Mouse (Mus musculus) limb, embryonic 13.5 days (tissue): ENCODE measurements at regions not wholly inside any gene's neighbourhood (a gene's known extent, or its start where the extent isn't known, plus 50 kb on each side); places are given as distances from the start of the nearest gene placed in this dataset.
"Not testable (repeated sequence)": the region's sequence is repeated elsewhere in the genome, so short reads cannot be mapped to it uniquely, and the experiment has no call there.

Experiments used
- ATAC-seq: fragments of 200-750 bp; cut with Nextera tagmentation; 2 replicates; pipeline ENCODE4 v1.8.0; 2017; ENCODE audit warnings: low read depth, moderate number of reproducible peaks, moderate TSS enrichment; ENCODE audit not compliant: low FRiP score
- H3K27ac ChIP-seq: fragments of 300-500 bp; sonication (generic); 2 replicates; pipeline ENCODE4 v1.5.1; 2015; ENCODE audit warnings: inconsistent platforms, mild to moderate bottlenecking, moderate library complexity
- H3K27me3 ChIP-seq: fragments of 300-500 bp; sonication (generic); 2 replicates; pipeline ENCODE4 v1.6.1; 2015; ENCODE audit warnings: mild to moderate bottlenecking, inconsistent platforms
- H3K36me3 ChIP-seq: fragments of 300-500 bp; sonication (generic); 2 replicates; pipeline ENCODE4 v1.6.1; 2015; ENCODE audit warnings: inconsistent platforms, mild to moderate bottlenecking, moderate library complexity
- H3K4me1 ChIP-seq: fragments of 300-500 bp; sonication (generic); 2 replicates; pipeline ENCODE4 v1.6.1; 2015; ENCODE audit warnings: inconsistent platforms
- H3K4me2 ChIP-seq: fragments of 300-500 bp; sonication (generic); replicated peaks from 2 replicates; pipeline ENCODE4 v1.6.1; 2015; ENCODE audit warnings: inconsistent platforms, mild to moderate bottlenecking, moderate library complexity
- H3K4me3 ChIP-seq: fragments of 300-500 bp; sonication (generic); 2 replicates; pipeline ENCODE4 v1.5.1; 2015; ENCODE audit warnings: moderate library complexity, mild to moderate bottlenecking, inconsistent platforms
- H3K9ac ChIP-seq: fragments of 300-500 bp; sonication (generic); 2 replicates; pipeline ENCODE4 v1.6.1; 2015; ENCODE audit warnings: mild to moderate bottlenecking, inconsistent platforms
- H3K9me3 ChIP-seq: fragments of 300-500 bp; sonication (generic); 2 replicates; pipeline ENCODE4 v1.6.1; 2016; ENCODE audit warnings: inconsistent platforms
- WGBS: fragments of 180-500 bp; shearing (Covaris S2); methylation state at CpG from one replicate; pipeline ENCODE4 v1.1.7; 2015; 5-methylcytosine and 5-hydroxymethylcytosine counted together

GRCm38 (mm10) chr5:39215016-39215415 lies 338.4 kb upstream of the Clnk start:
- Histone ChIP-seq H3K4me2 (no peak overlapping the region), H3K36me3 (no peaks in the 10 kb centered on the region), H3K9me3 (no peaks in the 10 kb centered on the region), H3K4me3 (no peak overlapping the region), H3K9ac (no peak overlapping the region), H3K4me1 (no peaks in the 10 kb centered on the region), H3K27ac (no peak overlapping the region), H3K27me3 (no peaks in the 10 kb centered on the region)
- ATAC-seq, result no peak
- 64% methylated on average over 3 of the region's 3 CpGs for WGBS

DNA sequence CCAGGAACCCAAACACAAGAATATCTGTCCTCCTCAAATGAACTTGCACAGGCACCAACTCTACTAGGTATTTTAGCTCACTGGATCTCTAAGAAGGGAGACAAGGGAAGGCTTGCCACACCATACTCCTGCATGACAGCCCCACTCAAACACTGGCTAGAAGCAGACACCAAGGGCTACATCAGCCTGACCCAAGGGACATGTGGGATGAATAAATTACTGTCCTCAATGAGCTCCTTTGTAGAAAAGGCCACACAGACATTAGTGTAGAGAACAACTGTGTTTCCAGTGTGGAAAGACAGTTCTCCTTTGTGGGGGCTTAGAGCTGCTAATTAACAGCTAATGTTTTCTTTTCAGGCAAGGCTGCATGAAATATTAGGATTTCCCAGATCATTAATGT lies 335.9 kb upstream of the Clnk start:
- no peak overlapping the region for H3K4me2 ChIP-seq
- ATAC-seq, result no peak
- H3K27me3 ChIP-seq, result no peaks in the 10 kb centered on the region
- H3K4me3 ChIP-seq, result no peak overlapping the region
- H3K36me3 ChIP-seq, result no peaks in the 10 kb centered on the region
- no peak overlapping the region for H3K9ac ChIP-seq
- H3K4me1 ChIP-seq, result no peaks in the 10 kb centered on the region
- H3K27ac ChIP-seq, result no peak overlapping the region
- no peaks in the 10 kb centered on the region for H3K9me3 ChIP-seq

DNA sequence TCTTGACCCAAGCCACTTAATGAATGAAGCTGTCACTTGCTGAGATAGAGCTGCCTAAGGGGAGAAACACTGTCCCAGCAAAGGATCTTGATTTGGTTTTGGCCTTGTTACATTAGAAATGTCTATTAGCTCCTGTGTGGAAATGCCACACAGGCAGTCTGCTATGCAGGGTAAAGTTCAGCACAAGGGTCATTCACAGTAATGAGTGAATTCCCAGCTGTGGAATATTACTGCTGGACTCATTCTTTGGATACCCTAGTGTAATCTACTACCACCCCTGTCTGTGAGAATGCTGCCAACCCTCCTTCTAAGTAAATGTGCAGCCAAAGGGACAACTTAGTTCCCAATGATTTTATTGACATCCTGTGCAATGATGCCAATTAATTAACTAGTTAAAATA lies 322.2 kb upstream of the Clnk start:
- no peak overlapping the region for H3K9ac ChIP-seq
- H3K4me1 ChIP-seq, result no peaks in the 10 kb centered on the region
- H3K36me3 ChIP-seq, result no peaks in the 10 kb centered on the region
- H3K27ac ChIP-seq, result no peak overlapping the region
- H3K9me3 ChIP-seq, result no peaks in the 10 kb centered on the region
- no peak overlapping the region for H3K4me2 ChIP-seq
- H3K4me3 ChIP-seq, result no peak overlapping the region
- H3K27me3 ChIP-seq, result no peaks in the 10 kb centered on the region
- no peak for ATAC-seq

DNA sequence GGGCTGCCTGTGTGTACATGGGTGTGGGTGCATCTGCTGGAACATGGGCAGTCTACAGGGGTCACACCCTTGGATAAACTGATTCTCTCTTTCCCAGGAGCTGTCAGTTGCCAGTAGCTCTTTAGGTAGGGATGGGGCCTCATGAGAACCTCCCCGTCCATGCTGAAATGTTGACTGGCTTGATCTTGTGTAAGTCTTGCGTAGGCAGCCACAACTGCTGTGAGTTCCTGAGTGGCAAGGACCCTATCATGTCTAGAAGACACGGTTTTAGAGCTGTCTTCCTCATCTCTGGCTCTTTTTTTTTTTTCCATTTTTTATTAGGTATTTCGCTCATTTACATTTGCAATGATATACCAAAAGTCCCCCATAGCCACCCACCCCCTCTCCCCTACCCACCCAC lies 314.5 kb upstream of the Clnk start:
- not testable (repeated sequence) for ATAC-seq, H3K9ac ChIP-seq, H3K4me2 ChIP-seq, H3K9me3 ChIP-seq, H3K27me3 ChIP-seq, H3K4me3 ChIP-seq, H3K4me1 ChIP-seq, H3K27ac ChIP-seq, H3K36me3 ChIP-seq
- WGBS, result 92% methylated on average over 2 of the region's 4 CpGs

- H3K9ac ChIP-seq, result no peak overlapping the region
- H3K4me2 ChIP-seq, result no peak overlapping the region
- no peak overlapping the region for H3K4me3 ChIP-seq
- H3K9me3 ChIP-seq, result no peaks in the 10 kb centered on the region
- H3K27me3 ChIP-seq, result no peaks in the 10 kb centered on the region
- no peak for ATAC-seq
- 73% methylated on average over 2 of the region's 2 CpGs for WGBS
- no peak overlapping the region for H3K27ac ChIP-seq
- no peaks in the 10 kb centered on the region for H3K4me1 ChIP-seq
- no peaks in the 10 kb centered on the region for H3K36me3 ChIP-seq
Observed at GRCm38 (mm10) chr5:39181616-39182402, 305.2 kb upstream of the Clnk start.

GRCm38 (mm10) chr5:39181028-39181427 lies 304.4 kb upstream of the Clnk start:
- no peak for ATAC-seq
- H3K36me3 ChIP-seq, result no peaks in the 10 kb centered on the region
- H3K27ac ChIP-seq, result no peak overlapping the region
- no peaks in the 10 kb centered on the region for H3K4me1 ChIP-seq
- H3K4me2 ChIP-seq, result no peak overlapping the region
- 23% methylated on average over 4 of the region's 4 CpGs for WGBS
- no peaks in the 10 kb centered on the region for H3K9me3 ChIP-seq
- H3K9ac ChIP-seq, result no peak overlapping the region
- no peak overlapping the region for H3K4me3 ChIP-seq
- no peaks in the 10 kb centered on the region for H3K27me3 ChIP-seq

GRCm38 (mm10) chr5:39177891-39178290 lies 301.3 kb upstream of the Clnk start:
- no peak overlapping the region for H3K4me3 ChIP-seq

GRCm38 (mm10) chr5:39176906-39177305 lies 300.3 kb upstream of the Clnk start:
- no peaks in the 10 kb centered on the region for H3K9me3 ChIP-seq
- WGBS, result 82% methylated on average over 2 of the region's 2 CpGs
- H3K27me3 ChIP-seq, result no peaks in the 10 kb centered on the region
- no peaks in the 10 kb centered on the region for H3K36me3 ChIP-seq
- no peak overlapping the region for H3K27ac ChIP-seq
- H3K4me1 ChIP-seq, result no peaks in the 10 kb centered on the region
- no peak overlapping the region for H3K4me2 ChIP-seq
- H3K4me3 ChIP-seq, result no peak overlapping the region
- no peak overlapping the region for H3K9ac ChIP-seq
- no peak for ATAC-seq

More at GRCm38 (mm10) chr5:39177891-39178290, 301.3 kb upstream of the Clnk start:
- WGBS, result 53% methylated on average over 2 of the region's 2 CpGs
- Histone ChIP-seq H3K9me3 (no peaks in the 10 kb centered on the region), H3K27me3 (no peaks in the 10 kb centered on the region), H3K4me2 (no peak overlapping the region), H3K4me1 (no peaks in the 10 kb centered on the region), H3K36me3 (no peaks in the 10 kb centered on the region), H3K9ac (no peak overlapping the region), H3K27ac (no peak overlapping the region)
- ATAC-seq, result no peak

GRCm38 (mm10) chr5:39173491-39173890 lies 296.9 kb upstream of the Clnk start:
- no peak overlapping the region for H3K4me3 ChIP-seq
- H3K36me3 ChIP-seq, result no peaks in the 10 kb centered on the region
- no peak for ATAC-seq
- H3K27ac ChIP-seq, result no peak overlapping the region
- no peak overlapping the region for H3K4me2 ChIP-seq
- H3K27me3 ChIP-seq, result no peaks in the 10 kb centered on the region
- no peak overlapping the region for H3K9ac ChIP-seq
- no peaks in the 10 kb centered on the region for H3K4me1 ChIP-seq
- H3K9me3 ChIP-seq, result no peaks in the 10 kb centered on the region
- 89% methylated on average over 3 of the region's 3 CpGs for WGBS

GRCm38 (mm10) chr5:39159651-39160050 lies 283.0 kb upstream of the Clnk start:
- Histone ChIP-seq H3K36me3 (no peaks in the 10 kb centered on the region), H3K27ac (no peak overlapping the region), H3K4me1 (no peaks in the 10 kb centered on the region), H3K9me3 (no peaks in the 10 kb centered on the region), H3K4me2 (no peak overlapping the region), H3K9ac (no peak overlapping the region), H3K4me3 (no peak overlapping the region), H3K27me3 (no peaks in the 10 kb centered on the region)
- WGBS, result 82% methylated on average over 3 of the region's 3 CpGs
- ATAC-seq, result no peak

GRCm38 (mm10) chr5:39155763-39156162 lies 279.2 kb upstream of the Clnk start:
- H3K36me3 ChIP-seq, result no peaks in the 10 kb centered on the region
- H3K4me3 ChIP-seq, result no peak overlapping the region
- no peak overlapping the region for H3K27ac ChIP-seq
- H3K4me2 ChIP-seq, result no peak overlapping the region
- no peak overlapping the region for H3K9ac ChIP-seq
- ATAC-seq, result no peak
- no peaks in the 10 kb centered on the region for H3K4me1 ChIP-seq
- H3K9me3 ChIP-seq, result no peaks in the 10 kb centered on the region
- WGBS, result 96% methylated on average over 1 of the region's 1 CpGs
- no peaks in the 10 kb centered on the region for H3K27me3 ChIP-seq

GRCm38 (mm10) chr5:39153291-39153794 lies 276.7 kb upstream of the Clnk start:
- no peaks in the 10 kb centered on the region for H3K36me3 ChIP-seq
- H3K9ac ChIP-seq, result no peak overlapping the region
- H3K27ac ChIP-seq, result no peak overlapping the region
- no peaks in the 10 kb centered on the region for H3K9me3 ChIP-seq
- no peaks in the 10 kb centered on the region for H3K27me3 ChIP-seq
- H3K4me3 ChIP-seq, result no peak overlapping the region
- no peak overlapping the region for H3K4me2 ChIP-seq
- no peaks in the 10 kb centered on the region for H3K4me1 ChIP-seq
- ATAC-seq, result no peak

DNA sequence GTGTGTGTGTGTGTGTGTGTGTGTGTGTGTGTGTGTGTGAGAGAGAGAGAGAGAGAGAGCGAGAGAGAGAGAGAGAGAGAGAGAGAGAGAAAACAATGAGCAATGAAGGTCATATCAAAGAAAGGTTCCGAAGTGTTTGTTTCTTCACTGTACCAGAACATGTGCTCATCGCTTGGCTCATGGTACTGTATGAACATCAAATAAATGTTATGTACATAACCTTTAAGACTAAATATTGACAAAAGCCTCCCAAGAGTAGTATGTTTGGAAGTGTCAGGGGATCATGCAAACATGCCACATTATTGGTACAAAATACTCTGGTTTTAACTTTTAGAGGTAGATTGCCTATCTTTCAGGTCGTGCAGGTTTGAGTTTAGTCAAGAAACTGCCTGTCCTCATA lies 275.3 kb upstream of the Clnk start:
- ATAC-seq, result no peak

More for the DNA sequence above, 275.3 kb upstream of the Clnk start:
- Histone ChIP-seq H3K4me3 (no peak overlapping the region), H3K4me2 (no peak overlapping the region), H3K36me3 (no peaks in the 10 kb centered on the region), H3K9me3 (no peaks in the 10 kb centered on the region), H3K27ac (no peak overlapping the region), H3K4me1 (no peaks in the 10 kb centered on the region), H3K27me3 (no peaks in the 10 kb centered on the region), H3K9ac (no peak overlapping the region)
- 86% methylated on average over 4 of the region's 4 CpGs for WGBS
